Mouse (Mus musculus): Measurements from ENCODE around the gene Pcyt1a. TPM values are rescaled to one million over a fixed set of nuclear protein-coding genes. Genes with fewer than 3 reads are reported as not detected.

Pcyt1a gene
- total and polyA plus RNA-seq, 3 experiments = 44.3 to 133 (median 110) TPM

GRCm38 (mm10) chr16:32464908-32465307, 34.2 kb downstream of the Pcyt1a start:
- 0% methylated on average over 1 of the region's 1 CpGs for WGBS
- intact Hi-C loops (cut with DNase I) = loop anchor here (5.0 kb wide), 1 partner anchor 188 kb away; the partner anchor contains the start of gene Rnf168

GRCm38 (mm10) chr16:32468488-32468887, 37.8 kb downstream of the Pcyt1a start:
- no peak overlapping the region for H3K27ac ChIP-seq
- H3K4me3 ChIP-seq = no peak overlapping the region
- WGBS = 82% methylated on average over 3 of the region's 3 CpGs
- H3K79me2 ChIP-seq (replicated peaks; ENCODE audit: control insufficient read depth, insufficient read depth, low read length) = no peaks in the 10 kb centered on the region
- no peak overlapping the region for H3K9ac ChIP-seq (ENCODE audit: low read depth, low read length)
- peaks cover 6% of the 10 kb centered on the region for H3K36me3 ChIP-seq (ENCODE audit: control insufficient read depth, insufficient read depth, low read length)
- H3K4me1 ChIP-seq (ENCODE audit: control insufficient read depth, insufficient read depth, low read length) = no peaks in the 10 kb centered on the region
- TF ChIP-seq POLR2A (IDR thresholded peaks at IDR 0.05; ENCODE audit: insufficient read depth, low read depth, low read length) (no peak), CTCF (IDR thresholded peaks at IDR 0.05) (no peak), EP300 (IDR thresholded peaks at IDR 0.05; ENCODE audit: insufficient read depth, low read depth, low read length) (no peak)
- no peaks in the 10 kb centered on the region for H3K27me3 ChIP-seq (ENCODE audit: control insufficient read depth, insufficient read depth, low read length)
- no peak for DNase-seq
- intact Hi-C loops (cut with DNase I) = no loop called here

More at GRCm38 (mm10) chr16:32464908-32465307, 34.2 kb downstream of the Pcyt1a start:
- Histone ChIP-seq H3K4me3 (no peak overlapping the region), H3K27me3 (ENCODE audit: control insufficient read depth, insufficient read depth, low read length) (no peaks in the 10 kb centered on the region), H3K9ac (ENCODE audit: low read depth, low read length) (no peak overlapping the region), H3K27ac (no peak overlapping the region), H3K4me1 (ENCODE audit: control insufficient read depth, insufficient read depth, low read length) (peaks cover 2% of the 10 kb centered on the region; the same call in 1 of the 2 replicates), H3K36me3 (ENCODE audit: control insufficient read depth, insufficient read depth, low read length) (peaks cover 9% of the 10 kb centered on the region), H3K79me2 (replicated peaks; ENCODE audit: control insufficient read depth, insufficient read depth, low read length) (no peaks in the 10 kb centered on the region)
- no peak for DNase-seq
- TF ChIP-seq EP300 (IDR thresholded peaks at IDR 0.05; ENCODE audit: insufficient read depth, low read depth, low read length) (no peak), CTCF (IDR thresholded peaks at IDR 0.05) (0 out of 2 replicates have a peak, but pooled peaks have one; percentile 9), POLR2A (IDR thresholded peaks at IDR 0.05; ENCODE audit: insufficient read depth, low read depth, low read length) (no peak)

DNA sequence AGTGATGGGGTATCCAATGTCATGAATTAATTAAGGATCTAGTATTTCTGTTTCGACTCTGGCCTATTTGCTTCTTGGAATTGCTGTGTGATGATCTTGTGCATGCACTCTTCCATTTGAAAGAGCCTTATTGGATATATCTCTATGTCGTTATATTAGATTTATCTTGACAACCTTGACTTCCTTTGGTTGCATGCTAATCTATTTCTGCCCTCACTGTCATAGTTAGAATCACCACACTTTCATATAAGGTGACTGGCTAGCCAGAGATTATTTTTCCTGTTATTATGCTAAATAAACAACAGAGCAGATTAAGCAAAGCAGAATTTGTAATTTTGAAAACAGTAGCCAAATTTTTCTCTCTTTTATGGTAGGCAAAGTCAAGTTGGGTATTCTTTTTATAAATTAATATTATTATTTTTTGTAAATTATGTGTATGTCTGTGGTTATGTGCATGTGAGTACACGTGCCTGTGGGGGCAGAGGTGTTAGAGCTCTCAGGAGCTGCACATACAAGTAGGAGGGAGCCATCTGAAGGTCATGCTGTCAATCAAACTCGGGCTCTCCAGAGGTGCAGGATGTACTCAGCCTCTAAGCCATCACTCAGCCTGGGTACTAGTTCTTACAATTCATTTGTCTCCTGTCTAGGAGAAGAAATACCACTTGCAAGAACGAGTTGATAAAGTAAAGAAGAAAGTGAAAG, 38.8 kb downstream of the Pcyt1a start:
- H3K9ac ChIP-seq (ENCODE audit: low read depth, low read length) = no peak overlapping the region
- no peak for DNase-seq
- H3K79me2 ChIP-seq (replicated peaks; ENCODE audit: control insufficient read depth, insufficient read depth, low read length) = no peaks in the 10 kb centered on the region
- H3K4me3 ChIP-seq = no peak overlapping the region
- H3K4me1 ChIP-seq (ENCODE audit: control insufficient read depth, insufficient read depth, low read length) = no peaks in the 10 kb centered on the region
- WGBS = 58% methylated on average over 5 of the region's 5 CpGs
- intact Hi-C loops (cut with DNase I) = no loop called here
- TF ChIP-seq POLR2A (IDR thresholded peaks at IDR 0.05; ENCODE audit: insufficient read depth, low read depth, low read length) = no peak
- no peak for TF ChIP-seq EP300 (IDR thresholded peaks at IDR 0.05; ENCODE audit: insufficient read depth, low read depth, low read length)
- no peak for TF ChIP-seq CTCF (IDR thresholded peaks at IDR 0.05)
- H3K36me3 ChIP-seq (ENCODE audit: control insufficient read depth, insufficient read depth, low read length) = no peaks in the 10 kb centered on the region
- H3K27ac ChIP-seq = no peak overlapping the region
- H3K27me3 ChIP-seq (ENCODE audit: control insufficient read depth, insufficient read depth, low read length) = no peaks in the 10 kb centered on the region

- no peak for TF ChIP-seq POLR2A (IDR thresholded peaks at IDR 0.05; ENCODE audit: insufficient read depth, low read depth, low read length)
- TF ChIP-seq CTCF (IDR thresholded peaks at IDR 0.05) = no peak
- TF ChIP-seq EP300 (IDR thresholded peaks at IDR 0.05; ENCODE audit: insufficient read depth, low read depth, low read length) = no peak
- H3K9ac ChIP-seq (ENCODE audit: low read depth, low read length) = no peak overlapping the region
- WGBS = 91% methylated on average over 7 of the region's 7 CpGs
- DNase-seq = no peak
- no peaks in the 10 kb centered on the region for H3K36me3 ChIP-seq (ENCODE audit: control insufficient read depth, insufficient read depth, low read length)
- H3K27me3 ChIP-seq (ENCODE audit: control insufficient read depth, insufficient read depth, low read length) = no peaks in the 10 kb centered on the region
- H3K4me3 ChIP-seq = no peak overlapping the region
- no peaks in the 10 kb centered on the region for H3K79me2 ChIP-seq (replicated peaks; ENCODE audit: control insufficient read depth, insufficient read depth, low read length)
- no peak overlapping the region for H3K27ac ChIP-seq
- intact Hi-C loops (cut with DNase I) = no loop called here
- no peaks in the 10 kb centered on the region for H3K4me1 ChIP-seq (ENCODE audit: control insufficient read depth, insufficient read depth, low read length)
These were observed 41.7 kb downstream of the Pcyt1a start for GRCm38 (mm10) chr16:32472276-32473015.

GRCm38 (mm10) chr16:32477315-32477714, 46.6 kb downstream of the Pcyt1a start:
- Histone ChIP-seq H3K27me3 (ENCODE audit: control insufficient read depth, insufficient read depth, low read length) (no peaks in the 10 kb centered on the region), H3K79me2 (replicated peaks; ENCODE audit: control insufficient read depth, insufficient read depth, low read length) (no peaks in the 10 kb centered on the region), H3K4me1 (ENCODE audit: control insufficient read depth, insufficient read depth, low read length) (no peaks in the 10 kb centered on the region), H3K4me3 (no peak overlapping the region), H3K9ac (ENCODE audit: low read depth, low read length) (no peak overlapping the region), H3K27ac (no peak overlapping the region), H3K36me3 (ENCODE audit: control insufficient read depth, insufficient read depth, low read length) (no peaks in the 10 kb centered on the region)
- TF ChIP-seq EP300 (IDR thresholded peaks at IDR 0.05; ENCODE audit: insufficient read depth, low read depth, low read length) (no peak), CTCF (IDR thresholded peaks at IDR 0.05) (no peak), POLR2A (IDR thresholded peaks at IDR 0.05; ENCODE audit: insufficient read depth, low read depth, low read length) (no peak)
- WGBS = 33% methylated on average over 6 of the region's 6 CpGs
- DNase-seq = peak in 1 of 2 experiments; percentile 11
- intact Hi-C loops (cut with DNase I) = no loop called here

GRCm38 (mm10) chr16:32479415-32479814, 48.7 kb downstream of the Pcyt1a start:
- 73% methylated on average over 2 of the region's 2 CpGs for WGBS
- TF ChIP-seq POLR2A (IDR thresholded peaks at IDR 0.05; ENCODE audit: insufficient read depth, low read depth, low read length) (no peak), CTCF (IDR thresholded peaks at IDR 0.05) (no peak), EP300 (IDR thresholded peaks at IDR 0.05; ENCODE audit: insufficient read depth, low read depth, low read length) (no peak)
- DNase-seq = no peak
- intact Hi-C loops (cut with DNase I) = no loop called here
- Histone ChIP-seq H3K27me3 (ENCODE audit: control insufficient read depth, insufficient read depth, low read length) (no peaks in the 10 kb centered on the region), H3K9ac (ENCODE audit: low read depth, low read length) (no peak overlapping the region), H3K4me3 (no peak overlapping the region), H3K27ac (no peak overlapping the region), H3K36me3 (ENCODE audit: control insufficient read depth, insufficient read depth, low read length) (no peaks in the 10 kb centered on the region), H3K79me2 (replicated peaks; ENCODE audit: control insufficient read depth, insufficient read depth, low read length) (no peaks in the 10 kb centered on the region), H3K4me1 (ENCODE audit: control insufficient read depth, insufficient read depth, low read length) (no peaks in the 10 kb centered on the region)
